Mouse (Mus musculus): ENCODE measurements around the gene Gm10570. TPM values are rescaled to one million over a fixed set of nuclear protein-coding genes. Genes with fewer than 3 reads are reported as not detected.

Gm10570 gene
- polyA plus RNA-seq, 2 experiments from 2014 or later = not detected

- ATAC-seq = no peak
Observed at GRCm38 (mm10) chr4:130270089-130270488, 38.4 kb downstream of the Gm10570 start.

GRCm38 (mm10) chr4:130268736-130269135 is 39.7 kb downstream of the Gm10570 start:
- ATAC-seq = no peak

GRCm38 (mm10) chr4:130267069-130267468 is 41.4 kb downstream of the Gm10570 start:
- no peak for ATAC-seq

GRCm38 (mm10) chr4:130266601-130267000 is 41.9 kb downstream of the Gm10570 start:
- ATAC-seq = no peak

GRCm38 (mm10) chr4:130264698-130265349 is 43.6 kb downstream of the Gm10570 start:
- no peak for ATAC-seq

GRCm38 (mm10) chr4:130264131-130264530 is 44.3 kb downstream of the Gm10570 start:
- ATAC-seq = no peak

- no peak for ATAC-seq
Observed at GRCm38 (mm10) chr4:130260406-130260805, 48.1 kb downstream of the Gm10570 start.

Other genes starting within 250 kb of the Gm10570 start
- gene Pef1, start 206.1 kb downstream of the Gm10570 start, polyA plus RNA-seq (2017; shearing (Covaris generic)) = 10 to 100 TPM; 28.6 to 41.4 TPM
- gene Hcrtr1, start 169.3 kb downstream of the Gm10570 start, polyA plus RNA-seq (2017; shearing (Covaris generic)) = not detected
- not detected for gene Tinagl1, start 133.6 kb downstream of the Gm10570 start, polyA plus RNA-seq (2017; shearing (Covaris generic))
- not detected for gene Gm853, start 86.3 kb downstream of the Gm10570 start, polyA plus RNA-seq (2017; shearing (Covaris generic))
- gene Serinc2, start 29.5 kb downstream of the Gm10570 start, polyA plus RNA-seq (2017; shearing (Covaris generic)) = under 1 TPM; 0.61 to 0.92 TPM
- gene Fabp3, start 79 bp downstream of the Gm10570 start, polyA plus RNA-seq (2017; shearing (Covaris generic)) = under 1 TPM in 1 of 2 experiments, not detected in 1; 0.42 TPM
- 10 to 100 TPM; 70.6 to 72.2 TPM for gene Zcchc17, start 51.3 kb upstream of the Gm10570 start, polyA plus RNA-seq (2017; shearing (Covaris generic))
- gene Snrnp40, start 51.5 kb upstream of the Gm10570 start, polyA plus RNA-seq (2017; shearing (Covaris generic)) = 10 to 100 TPM; 65.1 to 71.2 TPM